Mouse (Mus musculus): ENCODE measurements around the gene Stra6. TPM values are rescaled to one million over a fixed set of nuclear protein-coding genes. Genes with fewer than 3 reads are reported as not detected.

The Stra6 gene
- total and polyA plus RNA-seq, 3 experiments, result 0.08 to 0.09 (median 0.08) TPM

DNA sequence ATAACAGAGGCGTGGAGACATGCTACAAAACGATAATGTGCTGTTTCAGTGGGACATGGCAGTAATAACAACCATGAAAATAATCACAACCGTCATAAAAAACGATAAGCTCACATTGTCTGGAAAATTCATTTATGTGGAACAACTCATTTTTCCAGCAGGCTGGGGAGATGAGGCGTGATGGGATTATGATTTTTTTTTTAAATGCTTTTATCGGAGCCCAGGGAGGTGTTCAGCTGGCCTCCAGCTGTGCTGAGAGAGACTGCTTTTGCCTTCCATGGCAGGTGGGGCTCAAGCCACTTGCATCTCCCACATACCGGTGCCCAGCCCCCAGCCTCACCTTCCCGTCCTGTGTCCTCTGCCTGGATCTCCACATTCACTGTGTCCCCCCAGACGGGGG, 22.6 kb downstream of the Stra6 start:
- Histone ChIP-seq H3K27me3 (replicated peaks) (peaks cover 15% of the 10 kb centered on the region), H3K36me3 (replicated peaks in 1 of 2; ENCODE audit: control insufficient read depth in 1 of 2, insufficient read depth in 1 of 2, low read length in 1 of 2) (no peaks in the 10 kb centered on the region), H3K4me1 (ENCODE audit: control insufficient read depth in 1 of 2, insufficient read depth in 2 of 2) (peaks cover 0 to 14% of the 10 kb centered on the region in 2 experiments; a peak in 2 of 4 replicates), H3K4me2 (ENCODE audit: insufficient read depth, low read depth, poor library complexity, severe bottlenecking) (no peak overlapping the region), H3K4me3 (replicated peaks in 1 of 3; ENCODE audit: low read depth in 2 of 3, low read length in 2 of 3, poor library complexity in 1 of 3) (no peak overlapping the region), H3K9ac (ENCODE audit: insufficient read depth, low read depth) (no peak overlapping the region), H3K9me3 (replicated peaks; ENCODE audit: low read length) (no peaks in the 10 kb centered on the region), H3K27ac (ENCODE audit: insufficient read depth, low read depth) (no peak overlapping the region), H3K79me2 (replicated peaks; ENCODE audit: control insufficient read depth, extremely low read depth, insufficient read depth, poor library complexity, severe bottlenecking) (no peaks in the 10 kb centered on the region)
- in situ Hi-C loops (cut with MboI; ENCODE audit: low pct_ligation_motif_present, low pct_unique_long_range_greater_than_20kb, low sequenced_read_pairs) (no loop called here), dilution Hi-C loops (cut with MboI; ENCODE audit: extremely low pct_ligation_motif_present, extremely low pct_unique_long_range_greater_than_20kb, low sequenced_read_pairs) (no loop called here)
- no peak for TF ChIP-seq SIN3A (IDR thresholded peaks at IDR 0.05; ENCODE audit: low read length)
- TF ChIP-seq NRF1 (IDR thresholded peaks at IDR 0.05; ENCODE audit: low read depth, low read length), result no peak
- DNase-seq (ENCODE audit: extremely low read depth), result no peak

DNA sequence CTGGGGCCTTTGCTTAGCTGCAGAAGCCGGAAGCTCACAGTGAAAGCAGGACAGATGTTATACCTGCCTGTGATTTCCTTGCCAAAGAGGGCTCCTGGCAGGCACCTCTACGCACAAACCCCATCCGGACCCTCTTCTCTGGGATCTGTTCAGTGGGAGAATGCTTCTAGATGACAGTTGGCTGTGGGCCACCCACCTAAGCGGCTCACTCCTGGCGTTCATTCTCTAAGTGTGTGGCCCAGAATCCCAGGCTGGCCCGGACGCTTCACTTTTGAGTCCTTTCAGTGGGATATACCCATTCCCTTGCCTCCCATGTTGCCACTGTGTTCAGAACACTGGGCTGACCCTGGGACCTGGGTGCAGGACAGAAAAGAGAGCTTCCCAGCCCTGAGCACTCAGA, 23.3 kb downstream of the Stra6 start:
- Histone ChIP-seq H3K79me2 (replicated peaks; ENCODE audit: control insufficient read depth, extremely low read depth, insufficient read depth, poor library complexity, severe bottlenecking) (no peaks in the 10 kb centered on the region), H3K27ac (ENCODE audit: insufficient read depth, low read depth) (no peak overlapping the region), H3K27me3 (replicated peaks) (peaks cover 15% of the 10 kb centered on the region), H3K4me2 (ENCODE audit: insufficient read depth, low read depth, poor library complexity, severe bottlenecking) (no peak overlapping the region), H3K36me3 (replicated peaks in 1 of 2; ENCODE audit: control insufficient read depth in 1 of 2, insufficient read depth in 1 of 2, low read length in 1 of 2) (no peaks in the 10 kb centered on the region), H3K4me3 (replicated peaks in 1 of 3; ENCODE audit: low read depth in 2 of 3, low read length in 2 of 3, poor library complexity in 1 of 3) (no peak overlapping the region), H3K9me3 (replicated peaks; ENCODE audit: low read length) (no peaks in the 10 kb centered on the region), H3K4me1 (ENCODE audit: control insufficient read depth in 1 of 2, insufficient read depth in 2 of 2) (peaks cover 0 to 20% of the 10 kb centered on the region in 2 experiments; a peak in 2 of 4 replicates), H3K9ac (ENCODE audit: insufficient read depth, low read depth) (no peak overlapping the region)
- no peak for TF ChIP-seq BHLHE40 (IDR thresholded peaks at IDR 0.05; ENCODE audit: low read depth, low read length)
- no peak for TF ChIP-seq RAD21 (IDR thresholded peaks at IDR 0.05; ENCODE audit: low read depth, low read length)
- TF ChIP-seq POLR2A (IDR thresholded peaks at IDR 0.05; ENCODE audit: low read depth, low read length), result no peak
- TF ChIP-seq ZMIZ1 (IDR thresholded peaks at IDR 0.05; ENCODE audit: low read depth, low read length), result no peak
- no peak for TF ChIP-seq NRF1 (IDR thresholded peaks at IDR 0.05; ENCODE audit: low read depth, low read length)
- no peak for TF ChIP-seq MYC (IDR thresholded peaks at IDR 0.05; ENCODE audit: low read depth, low read length)
- no peak for TF ChIP-seq CHD1 (IDR thresholded peaks at IDR 0.05; ENCODE audit: low read depth, low read length)
- TF ChIP-seq USF2 (conservative IDR thresholded peaks at IDR 0.05; ENCODE audit: low read depth, low read length), result no peak
- no peak for TF ChIP-seq MEF2A (IDR thresholded peaks at IDR 0.05; ENCODE audit: borderline replicate concordance, low read depth, low read length)
- TF ChIP-seq USF1 (IDR thresholded peaks at IDR 0.05; ENCODE audit: low read depth, low read length), result no peak
- in situ Hi-C loops (cut with MboI; ENCODE audit: low pct_ligation_motif_present, low pct_unique_long_range_greater_than_20kb, low sequenced_read_pairs) (no loop called here), dilution Hi-C loops (cut with MboI; ENCODE audit: extremely low pct_ligation_motif_present, extremely low pct_unique_long_range_greater_than_20kb, low sequenced_read_pairs) (no loop called here)
- DNase-seq (ENCODE audit: extremely low read depth), result no peak

DNA sequence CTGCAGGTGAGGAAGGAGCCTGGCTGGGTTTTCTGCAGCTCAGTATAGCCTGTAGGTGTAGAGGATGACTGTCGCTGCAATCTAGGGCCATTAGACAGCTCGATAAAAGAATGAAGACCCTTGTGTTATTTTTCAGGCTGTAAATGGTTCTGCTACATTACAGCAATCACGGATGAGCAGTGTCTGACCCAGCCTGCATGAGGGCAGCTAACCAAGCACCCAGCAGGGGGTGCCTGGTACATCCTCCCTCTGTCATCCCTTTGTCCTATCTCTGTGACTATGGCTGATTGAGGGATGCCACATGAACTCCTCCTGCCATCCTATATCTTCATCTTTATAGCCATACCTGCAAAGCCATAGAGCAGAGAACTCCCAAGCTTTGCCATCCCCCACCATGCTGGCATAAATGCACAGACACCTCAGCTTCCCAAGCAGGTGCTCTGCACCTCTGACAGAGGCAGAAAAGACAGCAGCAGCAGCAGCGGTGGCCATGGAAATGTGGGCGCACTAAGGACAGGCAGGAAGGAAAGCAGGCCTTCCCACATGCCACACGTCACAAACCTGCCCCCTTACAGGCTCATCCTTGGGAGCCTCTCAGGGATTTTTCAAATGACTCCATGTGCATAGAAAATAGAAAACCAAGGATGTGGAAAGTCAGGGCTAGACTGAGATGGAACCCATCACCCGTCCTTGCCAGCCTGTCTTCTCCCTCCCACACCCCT, 23.9 kb downstream of the Stra6 start:
- DNase-seq (ENCODE audit: extremely low read depth), result no peak
- peak in 1 of 2 experiments; percentile 36; a peak in 2 of 4 replicates for TF ChIP-seq CTCF (conservative IDR thresholded peaks at IDR 0.05 in 1 of 2, IDR thresholded peaks at IDR 0.05 in 1 of 2; ENCODE audit: low read depth in 2 of 2, low read length in 2 of 2)
- peak; percentile 6; the same call in 1 of the 2 replicates for TF ChIP-seq RAD21 (IDR thresholded peaks at IDR 0.05; ENCODE audit: low read depth, low read length)
- no peak for TF ChIP-seq HCFC1 (IDR thresholded peaks at IDR 0.05; ENCODE audit: low read depth, low read length)
- peak; percentile 41 for TF ChIP-seq SMC3 (IDR thresholded peaks at IDR 0.05; ENCODE audit: low read depth, low read length)
- Histone ChIP-seq H3K9ac (ENCODE audit: insufficient read depth, low read depth) (no peak overlapping the region), H3K4me3 (replicated peaks in 1 of 3; ENCODE audit: low read depth in 2 of 3, low read length in 2 of 3, poor library complexity in 1 of 3) (no peak overlapping the region), H3K4me2 (ENCODE audit: insufficient read depth, low read depth, poor library complexity, severe bottlenecking) (no peak overlapping the region), H3K27ac (ENCODE audit: insufficient read depth, low read depth) (no peak overlapping the region), H3K9me3 (replicated peaks; ENCODE audit: low read length) (no peaks in the 10 kb centered on the region), H3K79me2 (replicated peaks; ENCODE audit: control insufficient read depth, extremely low read depth, insufficient read depth, poor library complexity, severe bottlenecking) (no peaks in the 10 kb centered on the region), H3K27me3 (replicated peaks) (peaks cover 12% of the 10 kb centered on the region), H3K4me1 (ENCODE audit: control insufficient read depth in 1 of 2, insufficient read depth in 2 of 2) (peaks cover 0 to 26% of the 10 kb centered on the region in 2 experiments; a peak in 2 of 4 replicates), H3K36me3 (replicated peaks in 1 of 2; ENCODE audit: control insufficient read depth in 1 of 2, insufficient read depth in 1 of 2, low read length in 1 of 2) (no peaks in the 10 kb centered on the region)
- in situ Hi-C loops (cut with MboI; ENCODE audit: low pct_ligation_motif_present, low pct_unique_long_range_greater_than_20kb, low sequenced_read_pairs) (no loop called here), dilution Hi-C loops (cut with MboI; ENCODE audit: extremely low pct_ligation_motif_present, extremely low pct_unique_long_range_greater_than_20kb, low sequenced_read_pairs) (no loop called here)

Data from CH12.LX (cell line).